In genomic region chr4:134342213-134342779, GRCm38 (mm10) we compare ENCODE assay signal across 17 mouse cellular contexts. TPM values are rescaled to one million over a fixed set of nuclear protein-coding genes. Genes with fewer than 3 reads are reported as not detected.
DNase-seq lines count a peak whose midpoint lies in the region; ATAC-seq and TF ChIP-seq lines count a peak whose summit lies in the region.
"Had no signal": no experiment of that assay in that cellular context is flagged by ENCODE, and none has a peak within 500 bp of the region (broad histone marks: within the 10 kb centered on the region; RNA-seq: fewer than 3 reads in every experiment).

No protein-coding gene starts in this region.

- no peak for TF ChIP-seq CTCF in MEL (IDR thresholded peaks at IDR 0.05 in 2 of 3, conservative IDR thresholded peaks at IDR 0.05 in 1 of 3; ENCODE audit: control insufficient read depth in 1 of 3, insufficient read depth in 1 of 3, low read depth in 2 of 3, low read length in 3 of 3, poor library complexity in 1 of 3, severe bottlenecking in 1 of 3)

- no peak for TF ChIP-seq POLR2A in MEL (IDR thresholded peaks at IDR 0.05; ENCODE audit: control insufficient read depth in 1 of 2, insufficient read depth in 1 of 2, low read depth in 1 of 2, low read length in 2 of 2, poor library complexity in 1 of 2)

- no peaks in the 10 kb centered on the region for H3K36me3 ChIP-seq in kidney, embryonic 16.5 days (ENCODE audit: insufficient read depth, low read length)
- peaks cover 0 to under 1% of the 10 kb centered on the region in 2 experiments; a peak in 1 of 4 replicates for H3K36me3 ChIP-seq in MEL (ENCODE audit: control insufficient read depth in 1 of 2, insufficient read depth in 2 of 2, low read length in 2 of 2)
- H3K36me3 ChIP-seq in embryonic facial prominence, embryonic 11.5 days (replicated peaks; ENCODE audit: control insufficient read depth, insufficient read depth, low read depth, low read length) = no peaks in the 10 kb centered on the region
- H3K36me3 ChIP-seq: embryonic facial prominence, embryonic 15.5 days; limb, embryonic 12.5 days; midbrain, embryonic 10.5 days had no signal

- no peaks in the 10 kb centered on the region for H3K79me2 ChIP-seq in MEL (ENCODE audit: control insufficient read depth, insufficient read depth, low read length, poor library complexity)

- DNase-seq in kidney, postnatal 25 days = no peak
- DNase-seq in MEL (ENCODE audit: low read depth, low spot score) = peak; percentile 27
- DNase-seq in embryonic facial prominence, embryonic 11.5 days (ENCODE audit: low spot score) = peak; percentile 13
- DNase-seq in left cerebral cortex, postnatal 25 days (ENCODE audit: low spot score in 2 of 2) = no peak
- DNase-seq in right cerebral cortex, postnatal 25 days = no peak
- DNase-seq: cerebellum, postnatal 25 days; heart, adult 18-20 months; heart, postnatal 14 days; lung, postnatal 14 days had no signal

- peaks cover 36% of the 10 kb centered on the region for H3K27me3 ChIP-seq in kidney, embryonic 16.5 days (ENCODE audit: insufficient read depth, low read length)
- H3K27me3 ChIP-seq in MEL (ENCODE audit: control insufficient read depth in 1 of 2, insufficient read depth in 2 of 2, low read length in 2 of 2) = no peaks in the 10 kb centered on the region
- peaks cover 25% of the 10 kb centered on the region for H3K27me3 ChIP-seq in embryonic facial prominence, embryonic 11.5 days (ENCODE audit: control insufficient read depth, insufficient read depth, low read length)
- H3K27me3 ChIP-seq: Patski had no signal

- no peaks in the 10 kb centered on the region for H3K9me3 ChIP-seq in kidney, embryonic 16.5 days (ENCODE audit: low read length)
- no peaks in the 10 kb centered on the region for H3K9me3 ChIP-seq in MEL (replicated peaks; ENCODE audit: insufficient read depth, low read length)
- no peaks in the 10 kb centered on the region for H3K9me3 ChIP-seq in embryonic facial prominence, embryonic 11.5 days (replicated peaks; ENCODE audit: control insufficient read depth, low read length)
- H3K9me3 ChIP-seq: embryonic facial prominence, embryonic 15.5 days had no signal

- TF ChIP-seq RAD21 in MEL (IDR thresholded peaks at IDR 0.05; ENCODE audit: low read depth, low read length) = no peak

- peaks cover 13% of the 10 kb centered on the region for H3K4me1 ChIP-seq in kidney, embryonic 16.5 days (ENCODE audit: insufficient read depth, low read length)
- peaks cover 4 to 5% of the 10 kb centered on the region in 2 experiments; a peak in 3 of 4 replicates for H3K4me1 ChIP-seq in MEL (ENCODE audit: control insufficient read depth in 1 of 2, insufficient read depth in 2 of 2, low read length in 2 of 2)
- peaks cover 5% of the 10 kb centered on the region for H3K4me1 ChIP-seq in embryonic facial prominence, embryonic 11.5 days (ENCODE audit: control insufficient read depth, insufficient read depth, low read length)

- no peak for ATAC-seq in kidney, embryonic 16.5 days (ENCODE audit: low FRiP score, low TSS enrichment)
- ATAC-seq in embryonic facial prominence, embryonic 11.5 days (replicated peaks; ENCODE audit: insufficient number of reproducible peaks, low FRiP score, low TSS enrichment, low read depth) = no peak
- ATAC-seq in megakaryocyte, adult 5-6 weeks (ENCODE audit: poor library complexity, severe bottlenecking) = peak; percentile 43; the same call in 1 of the 2 replicates
- ATAC-seq: forebrain, embryonic 13.5 days; Patski had no signal

- no peak overlapping the region; the same call in 1 of the 2 replicates for H3K4me3 ChIP-seq in kidney, embryonic 16.5 days (ENCODE audit: low read length)
- H3K4me3 ChIP-seq in MEL (ENCODE audit: control insufficient read depth in 1 of 2, insufficient read depth in 1 of 2, low read depth in 2 of 2, low read length in 2 of 2) = no peak overlapping the region; a peak in 1 of 4 replicates
- H3K4me3 ChIP-seq in embryonic facial prominence, embryonic 11.5 days (ENCODE audit: low read depth, low read length) = no peak overlapping the region

- TF ChIP-seq EP300 in MEL (IDR thresholded peaks at IDR 0.05; ENCODE audit: low read depth in 1 of 2, low read length in 2 of 2) = peak; percentile 25 to 50; a peak in 2 of 4 replicates

- 46% methylated on average over 11 of the region's 11 CpGs for WGBS in kidney, embryonic 16.5 days
- 25% methylated on average over 11 of the region's 11 CpGs for WGBS in embryonic facial prominence, embryonic 11.5 days

- H3K9ac ChIP-seq in kidney, embryonic 16.5 days (replicated peaks; ENCODE audit: low read length) = no peak overlapping the region
- H3K9ac ChIP-seq in MEL (ENCODE audit: control insufficient read depth, low read depth, low read length, poor library complexity, severe bottlenecking) = no peak overlapping the region
- no peak overlapping the region for H3K9ac ChIP-seq in embryonic facial prominence, embryonic 11.5 days (replicated peaks; ENCODE audit: low read length)

- H3K27ac ChIP-seq in kidney, embryonic 16.5 days (ENCODE audit: low read length) = no peak overlapping the region
- no peak overlapping the region for H3K27ac ChIP-seq in MEL (ENCODE audit: control insufficient read depth, low read depth, low read length)
- H3K27ac ChIP-seq in embryonic facial prominence, embryonic 11.5 days (replicated peaks; ENCODE audit: low read depth, low read length) = no peak overlapping the region
- H3K27ac ChIP-seq: embryonic facial prominence, embryonic 15.5 days; forebrain, embryonic 13.5 days; limb, embryonic 12.5 days; midbrain, embryonic 10.5 days had no signal

- intact Hi-C loops in left cerebral cortex, postnatal 25 days (cut with DNase I) = no loop called here

- peak overlapping the region; percentile 53; the same call in 1 of the 2 replicates for H3K4me2 ChIP-seq in kidney, embryonic 16.5 days (replicated peaks; ENCODE audit: low read depth, low read length)
- H3K4me2 ChIP-seq in embryonic facial prominence, embryonic 11.5 days (ENCODE audit: low read depth, low read length) = no peak overlapping the region

TF ChIP-seq in MEL, 35 proteins besides CTCF, POLR2A, EP300 and RAD21:
- TF ChIP-seq TCF12 (IDR thresholded peaks at IDR 0.05; ENCODE audit: low read depth, low read length) = peak; percentile 45; the same call in 1 of the 2 replicates
- no peak for TF ChIP-seq ZNF384 (IDR thresholded peaks at IDR 0.05; ENCODE audit: low read depth, low read length)
- TF ChIP-seq GATA1 (IDR thresholded peaks at IDR 0.05; ENCODE audit: low read depth, low read length) = 0 out of 2 replicates have a peak, but pooled peaks have one; percentile 42

RNA-seq across cellular contexts. Expression of gene Slc30a2, which starts 0.7 kb away (rescaled TPM):
- polyA plus RNA-seq in kidney, embryonic 16.5 days (2015; fragmentation: Nextera tagmentation; extraction: Ambion mirVana) = 0.92 and 1.4 TPM in 2 replicates
- 0.46 and 0.54 TPM in 2 replicates for total RNA-seq in MEL (2012; rRNA removed)
- under 1 TPM in 1 of 2 experiments, not detected in 1; 0.39 TPM for polyA plus RNA-seq in MEL (2012; ENCODE audit: insufficient read depth in 1 of 2, insufficient read length in 2 of 2, low read depth in 1 of 2, low replicate concordance in 2 of 2, missing spikeins in 1 of 2)
- 0.07 TPM in 1 of 2 replicates, not detected in the other for polyA plus RNA-seq in embryonic facial prominence, embryonic 11.5 days (2014; fragmentation: Nextera tagmentation; extraction: Ambion mirVana)
- 0.11 and 0.18 TPM in 2 replicates for total RNA-seq in megakaryocyte, adult 5-6 weeks (2015)
- 0.22 TPM in 1 of 2 replicates, not detected in the other for total RNA-seq in megakaryocyte, adult 5-6 weeks (2017)
- not detected for total RNA-seq in left cerebral cortex, postnatal 25 days (2021)
- total RNA-seq: neutrophil, adult 5-6 weeks had no signal
- polyA plus RNA-seq: forebrain, embryonic 13.5 days; Patski had no signal

RNA-seq across cellular contexts. Expression of gene Trim63, which starts 27.4 kb away (rescaled TPM):
- polyA plus RNA-seq in kidney, embryonic 16.5 days (2015; fragmentation: Nextera tagmentation; extraction: Ambion mirVana) = 3.3 and 4.1 TPM in 2 replicates
- total RNA-seq in MEL (2012; rRNA removed) = not detected in 2 replicates
- polyA plus RNA-seq in MEL (2012; ENCODE audit: insufficient read depth in 1 of 2, insufficient read length in 2 of 2, low read depth in 1 of 2, low replicate concordance in 2 of 2, missing spikeins in 1 of 2) = not detected
- 0.39 TPM in 1 of 2 replicates, not detected in the other for polyA plus RNA-seq in embryonic facial prominence, embryonic 11.5 days (2014; fragmentation: Nextera tagmentation; extraction: Ambion mirVana)
- total RNA-seq in megakaryocyte, adult 5-6 weeks (2015) = not detected in 2 replicates
- not detected in 2 replicates for total RNA-seq in megakaryocyte, adult 5-6 weeks (2017)
- under 1 TPM; 0.32 to 0.39 TPM for total RNA-seq in left cerebral cortex, postnatal 25 days (2021)
- total RNA-seq: neutrophil, adult 5-6 weeks had no signal
- polyA plus RNA-seq: forebrain, embryonic 13.5 days had no signal

RNA-seq across cellular contexts. Expression of gene Extl1, which starts 41.4 kb away (rescaled TPM):
- 0.32 and 0.61 TPM in 2 replicates for polyA plus RNA-seq in kidney, embryonic 16.5 days (2015; fragmentation: Nextera tagmentation; extraction: Ambion mirVana)
- 0.03 and 0.04 TPM in 2 replicates for total RNA-seq in MEL (2012; rRNA removed)
- polyA plus RNA-seq in MEL (2012; ENCODE audit: insufficient read depth in 1 of 2, insufficient read length in 2 of 2, low read depth in 1 of 2, low replicate concordance in 2 of 2, missing spikeins in 1 of 2) = under 1 TPM in 1 of 2 experiments, not detected in 1; 0.33 TPM
- 0.38 and 0.71 TPM in 2 replicates for polyA plus RNA-seq in embryonic facial prominence, embryonic 11.5 days (2014; fragmentation: Nextera tagmentation; extraction: Ambion mirVana)
- 0.04 TPM in 1 of 2 replicates, not detected in the other for total RNA-seq in megakaryocyte, adult 5-6 weeks (2015)
- total RNA-seq in megakaryocyte, adult 5-6 weeks (2017) = not detected in 2 replicates
- 10 to 100 TPM; 49.2 to 52.5 TPM for total RNA-seq in left cerebral cortex, postnatal 25 days (2021)

RNA-seq across cellular contexts. Expression of gene Pafah2, which starts 53.8 kb away (rescaled TPM):
- 19.5 and 20.1 TPM in 2 replicates for polyA plus RNA-seq in kidney, embryonic 16.5 days (2015; fragmentation: Nextera tagmentation; extraction: Ambion mirVana)
- total RNA-seq in MEL (2012; rRNA removed) = 6.0 TPM in 2 replicates
- polyA plus RNA-seq in MEL (2012; ENCODE audit: insufficient read depth in 1 of 2, insufficient read length in 2 of 2, low read depth in 1 of 2, low replicate concordance in 2 of 2, missing spikeins in 1 of 2) = 10 to 100 TPM in 1 of 2 experiments, not detected in 1; 10.6 TPM
- 9.4 and 9.9 TPM in 2 replicates for polyA plus RNA-seq in embryonic facial prominence, embryonic 11.5 days (2014; fragmentation: Nextera tagmentation; extraction: Ambion mirVana)
- total RNA-seq in megakaryocyte, adult 5-6 weeks (2015) = 4.6 and 5.9 TPM in 2 replicates
- total RNA-seq in megakaryocyte, adult 5-6 weeks (2017) = 5.5 and 6.3 TPM in 2 replicates
- total RNA-seq in left cerebral cortex, postnatal 25 days (2021) = 1 to 10 TPM; 5.3 to 9.1 TPM

RNA-seq across cellular contexts. Expression of gene Pdik1l, which starts 54.6 kb away (rescaled TPM):
- polyA plus RNA-seq in kidney, embryonic 16.5 days (2015; fragmentation: Nextera tagmentation; extraction: Ambion mirVana) = 19.2 and 20.2 TPM in 2 replicates
- 13.0 and 14.3 TPM in 2 replicates for total RNA-seq in MEL (2012; rRNA removed)
- polyA plus RNA-seq in MEL (2012; ENCODE audit: insufficient read depth in 1 of 2, insufficient read length in 2 of 2, low read depth in 1 of 2, low replicate concordance in 2 of 2, missing spikeins in 1 of 2) = 10 to 100 TPM; 11.7 to 32.1 TPM
- 22.8 and 24.4 TPM in 2 replicates for polyA plus RNA-seq in embryonic facial prominence, embryonic 11.5 days (2014; fragmentation: Nextera tagmentation; extraction: Ambion mirVana)
- 21.2 and 21.5 TPM in 2 replicates for total RNA-seq in megakaryocyte, adult 5-6 weeks (2015)
- total RNA-seq in megakaryocyte, adult 5-6 weeks (2017) = 39.0 and 40.7 TPM in 2 replicates
- total RNA-seq in left cerebral cortex, postnatal 25 days (2021) = 10 to 100 TPM; 18.6 to 19.8 TPM

Comparison
In these comparisons a context has a peak if more than half of its experiments do, and no peak if none do; other contexts are left out.
1. DNase-seq: peak in MEL (single experiment) and embryonic facial prominence, embryonic 11.5 days (single experiment); none in kidney, postnatal 25 days (0 of 2), left cerebral cortex, postnatal 25 days (0 of 2) and right cerebral cortex, postnatal 25 days (single experiment).
2. RNA of gene Extl1, which starts 41.4 kb away (total RNA-seq): 49.2 to 52.5 TPM in left cerebral cortex, postnatal 25 days; 0.04 TPM in megakaryocyte, adult 5-6 weeks and 0.03 to 0.04 TPM in MEL; every median in the first group is over 10 times any median in the second.